Mouse (Mus musculus): ENCODE results near the gene Rabggta. TPM values are rescaled to one million over a fixed set of nuclear protein-coding genes. Genes with fewer than 3 reads are reported as not detected.

The Rabggta gene
- polyA plus RNA-seq, 1 experiment: 18.4 TPM

GRCm38 (mm10) chr14:55734869-55735268 lies 12.8 kb upstream of the Rabggta start:
- no peak overlapping the region for H3K4me2 ChIP-seq (ENCODE audit: low read depth)
- H3ac ChIP-seq (ENCODE audit: control insufficient read depth, insufficient read length): no peak overlapping the region
- TF ChIP-seq CEBPB (IDR thresholded peaks at IDR 0.05; ENCODE audit: insufficient read depth, poor library complexity, severe bottlenecking) (peak; percentile 55; the same call in 1 of the 2 replicates), POLR2A (IDR thresholded peaks at IDR 0.05; ENCODE audit: insufficient read length, low read depth) (no peak)
- H3K36me3 ChIP-seq (ENCODE audit: control insufficient read depth, insufficient read depth): no peaks in the 10 kb centered on the region
- H3K27me3 ChIP-seq (ENCODE audit: control insufficient read depth, insufficient read depth, insufficient read length): no peaks in the 10 kb centered on the region
- no peak overlapping the region for H3K4me3 ChIP-seq
- no peaks in the 10 kb centered on the region for H3K79me2 ChIP-seq (ENCODE audit: control insufficient read depth, insufficient read depth)

- TF ChIP-seq USF1 (IDR thresholded peaks at IDR 0.05; ENCODE audit: low read depth): no peak
- no peak for TF ChIP-seq SRF (IDR thresholded peaks at IDR 0.05; ENCODE audit: control insufficient read depth, insufficient read length, low read depth)
- Histone ChIP-seq H3K4me2 (ENCODE audit: low read depth) (no peak overlapping the region), H3K79me2 (ENCODE audit: control insufficient read depth, insufficient read depth) (no peaks in the 10 kb centered on the region), H3ac (ENCODE audit: control insufficient read depth, insufficient read length) (no peak overlapping the region), H3K27me3 (ENCODE audit: control insufficient read depth, insufficient read depth, insufficient read length) (no peaks in the 10 kb centered on the region), H3K4me3 (no peak overlapping the region), H3K36me3 (ENCODE audit: control insufficient read depth, insufficient read depth) (no peaks in the 10 kb centered on the region)
These were observed 11.8 kb upstream of the Rabggta start for GRCm38 (mm10) chr14:55733889-55734288.

GRCm38 (mm10) chr14:55730531-55731032 lies 8.5 kb upstream of the Rabggta start:
- Histone ChIP-seq H3K36me3 (ENCODE audit: control insufficient read depth, insufficient read depth) (no peaks in the 10 kb centered on the region), H3K4me3 (no peak overlapping the region)
- TF ChIP-seq POLR2A (IDR thresholded peaks at IDR 0.05; ENCODE audit: insufficient read length, low read depth): no peak
- no peak for TF ChIP-seq TCF12 (IDR thresholded peaks at IDR 0.05; ENCODE audit: insufficient read depth, poor library complexity, severe bottlenecking)
- TF ChIP-seq REST (IDR thresholded peaks at IDR 0.05; ENCODE audit: insufficient read depth, insufficient read length): no peak
- no peak for TF ChIP-seq MAX (IDR thresholded peaks at IDR 0.05; ENCODE audit: low read depth)
- TF ChIP-seq MYOD1 (IDR thresholded peaks at IDR 0.05; ENCODE audit: control insufficient read depth in 1 of 3, insufficient read length in 2 of 3, low read depth in 2 of 3): no peak
- TF ChIP-seq USF1 (IDR thresholded peaks at IDR 0.05; ENCODE audit: low read depth): no peak
- TF ChIP-seq SRF (IDR thresholded peaks at IDR 0.05; ENCODE audit: control insufficient read depth, insufficient read length, low read depth): no peak
- TF ChIP-seq E2F4 (IDR thresholded peaks at IDR 0.05; ENCODE audit: insufficient read depth): no peak
- no peak for TF ChIP-seq MYOG (IDR thresholded peaks at IDR 0.05; ENCODE audit: control insufficient read depth in 1 of 3, insufficient read depth in 1 of 3, insufficient read length in 2 of 3, low read depth in 2 of 3)
- TF ChIP-seq CEBPB (IDR thresholded peaks at IDR 0.05; ENCODE audit: insufficient read depth, poor library complexity, severe bottlenecking): no peak
- TF ChIP-seq POLR2AphosphoS2 (IDR thresholded peaks at IDR 0.05; ENCODE audit: insufficient read length, low read depth): no peak
- TF ChIP-seq TCF3 (IDR thresholded peaks at IDR 0.05; ENCODE audit: insufficient read length, low read depth): no peak

GRCm38 (mm10) chr14:55730116-55730515 lies 8.1 kb upstream of the Rabggta start:
- Histone ChIP-seq H3K4me2 (ENCODE audit: low read depth) (peak overlapping the region; percentile 47), H3K79me2 (ENCODE audit: control insufficient read depth, insufficient read depth) (no peaks in the 10 kb centered on the region)

More at GRCm38 (mm10) chr14:55730531-55731032, 8.5 kb upstream of the Rabggta start:
- H3ac ChIP-seq (ENCODE audit: control insufficient read depth, insufficient read length): no peak overlapping the region
- H3K4me2 ChIP-seq (ENCODE audit: low read depth): peak overlapping the region; percentile 47
- H3K79me2 ChIP-seq (ENCODE audit: control insufficient read depth, insufficient read depth): no peaks in the 10 kb centered on the region
- H3K27me3 ChIP-seq (ENCODE audit: control insufficient read depth, insufficient read depth, insufficient read length): no peaks in the 10 kb centered on the region

GRCm38 (mm10) chr14:55727889-55728685 lies 6.0 kb upstream of the Rabggta start:
- Histone ChIP-seq H3K79me2 (ENCODE audit: control insufficient read depth, insufficient read depth) (no peaks in the 10 kb centered on the region), H3ac (ENCODE audit: control insufficient read depth, insufficient read length) (no peak overlapping the region), H3K36me3 (ENCODE audit: control insufficient read depth, insufficient read depth) (no peaks in the 10 kb centered on the region), H3K27me3 (ENCODE audit: control insufficient read depth, insufficient read depth, insufficient read length) (no peaks in the 10 kb centered on the region), H3K4me2 (ENCODE audit: low read depth) (no peak overlapping the region), H3K4me3 (no peak overlapping the region)
- TF ChIP-seq TCF3 (IDR thresholded peaks at IDR 0.05; ENCODE audit: insufficient read length, low read depth) (no peak), TCF12 (IDR thresholded peaks at IDR 0.05; ENCODE audit: insufficient read depth, poor library complexity, severe bottlenecking) (no peak), SRF (IDR thresholded peaks at IDR 0.05; ENCODE audit: control insufficient read depth, insufficient read length, low read depth) (no peak), REST (IDR thresholded peaks at IDR 0.05; ENCODE audit: insufficient read depth, insufficient read length) (no peak), MYOG (IDR thresholded peaks at IDR 0.05; ENCODE audit: control insufficient read depth in 1 of 3, insufficient read depth in 1 of 3, insufficient read length in 2 of 3, low read depth in 2 of 3) (no peak), E2F4 (IDR thresholded peaks at IDR 0.05; ENCODE audit: insufficient read depth) (no peak), POLR2A (IDR thresholded peaks at IDR 0.05; ENCODE audit: insufficient read length, low read depth) (no peak), CEBPB (IDR thresholded peaks at IDR 0.05; ENCODE audit: insufficient read depth, poor library complexity, severe bottlenecking) (no peak), POLR2AphosphoS2 (IDR thresholded peaks at IDR 0.05; ENCODE audit: insufficient read length, low read depth) (no peak)

More at GRCm38 (mm10) chr14:55730116-55730515, 8.1 kb upstream of the Rabggta start:
- no peaks in the 10 kb centered on the region for H3K27me3 ChIP-seq (ENCODE audit: control insufficient read depth, insufficient read depth, insufficient read length)
- no peak overlapping the region for H3K4me3 ChIP-seq
- no peak for TF ChIP-seq TCF12 (IDR thresholded peaks at IDR 0.05; ENCODE audit: insufficient read depth, poor library complexity, severe bottlenecking)
- TF ChIP-seq E2F4 (IDR thresholded peaks at IDR 0.05; ENCODE audit: insufficient read depth): no peak
- no peak for TF ChIP-seq TCF3 (IDR thresholded peaks at IDR 0.05; ENCODE audit: insufficient read length, low read depth)
- TF ChIP-seq POLR2A (IDR thresholded peaks at IDR 0.05; ENCODE audit: insufficient read length, low read depth): no peak
- no peak for TF ChIP-seq SRF (IDR thresholded peaks at IDR 0.05; ENCODE audit: control insufficient read depth, insufficient read length, low read depth)
- TF ChIP-seq MYOG (IDR thresholded peaks at IDR 0.05; ENCODE audit: control insufficient read depth in 1 of 3, insufficient read depth in 1 of 3, insufficient read length in 2 of 3, low read depth in 2 of 3): no peak
- H3K36me3 ChIP-seq (ENCODE audit: control insufficient read depth, insufficient read depth): no peaks in the 10 kb centered on the region
- H3ac ChIP-seq (ENCODE audit: control insufficient read depth, insufficient read length): no peak overlapping the region

Measured in myocyte (in vitro differentiated cells).